Mouse (Mus musculus) MEL (cell line): ENCODE measurements at regions not wholly inside any gene's neighbourhood (a gene's known extent, or its start where the extent isn't known, plus 50 kb on each side); places are given as distances from the start of the nearest gene placed in this dataset.

Experiments used
- DNase-seq: peaks from one replicate; pipeline ENCODE4 v3.0.0; 2011; ENCODE audit warnings: low read depth, low spot score
- H3K27ac ChIP-seq: 2 replicates; pipeline ENCODE4 v1.5.1; 2012; ENCODE audit warnings: low read depth, mild to moderate bottlenecking, control low read depth, low read length, moderate library complexity; ENCODE audit not compliant: control insufficient read depth
- H3K27me3 ChIP-seq, 2 experiments: fragments of 150-350 bp in 1 of 2; sonication (generic) in 1 of 2; 2 replicates each; pipeline ENCODE4 v1.6.1; 2012; ENCODE audit warnings: low read length in 2 of 2, mild to moderate bottlenecking in 2 of 2, improper control_type of control experiment in 1 of 2, moderate library complexity in 1 of 2; ENCODE audit not compliant: insufficient read depth in 2 of 2, control insufficient read depth in 1 of 2
- H3K36me3 ChIP-seq, 2 experiments: 2 replicates each; pipeline ENCODE4 v1.6.1; 2012 to 2014; ENCODE audit warnings: low read length in 2 of 2, improper control_type of control experiment in 1 of 2, inconsistent platforms in 1 of 2, mild to moderate bottlenecking in 1 of 2; ENCODE audit not compliant: insufficient read depth in 2 of 2, control insufficient read depth in 1 of 2
- H3K4me1 ChIP-seq, 2 experiments: fragments of 150-350 bp in 1 of 2; sonication (generic) in 1 of 2; 2 replicates each; pipeline ENCODE4 v1.6.1; 2012; ENCODE audit warnings: low read length in 2 of 2, improper control_type of control experiment in 1 of 2, mild to moderate bottlenecking in 1 of 2; ENCODE audit not compliant: insufficient read depth in 2 of 2, control insufficient read depth in 1 of 2
- H3K4me3 ChIP-seq, 2 experiments: fragments of 150-350 bp in 1 of 2; sonication (generic) in 1 of 2; 2 replicates each; pipeline ENCODE4 v1.5.1; 2012; ENCODE audit warnings: low read depth in 2 of 2, low read length in 2 of 2, mild to moderate bottlenecking in 2 of 2, moderate library complexity in 2 of 2, control low read depth in 1 of 2, improper control_type of control experiment in 1 of 2; ENCODE audit not compliant: control insufficient read depth in 1 of 2, insufficient read depth in 1 of 2
- H3K79me2 ChIP-seq: 2 replicates; pipeline ENCODE4 v1.6.1; 2012; ENCODE audit warnings: mild to moderate bottlenecking, low read length, moderate library complexity; ENCODE audit not compliant: control insufficient read depth, poor library complexity, insufficient read depth
- H3K9ac ChIP-seq: 2 replicates; pipeline ENCODE4 v1.6.1; 2012; ENCODE audit warnings: low read depth, mild to moderate bottlenecking, control low read depth, low read length, moderate library complexity; ENCODE audit not compliant: control insufficient read depth, poor library complexity, severe bottlenecking
- H3K9me3 ChIP-seq: fragments of 150-350 bp; sonication (generic); replicated peaks from 2 replicates; pipeline ENCODE4 v1.6.1; 2012; ENCODE audit warnings: mild to moderate bottlenecking, low read length, improper control_type of control experiment, moderate library complexity; ENCODE audit not compliant: insufficient read depth
- CHD1 ChIP-seq: IDR thresholded peaks from 2 replicates; pipeline ENCODE4 v1.6.1; 2012; ENCODE audit warnings: low read depth, mild to moderate bottlenecking, inconsistent platforms, low read length, improper control_type of control experiment
- CHD2 ChIP-seq: IDR thresholded peaks from 2 replicates; pipeline ENCODE4 v1.6.1; 2011; ENCODE audit warnings: low read length, improper control_type of control experiment
- EP300 ChIP-seq, 2 experiments: IDR thresholded peaks; 2 replicates each; pipeline ENCODE4 v1.6.1; 2011; ENCODE audit warnings: improper control_type of control experiment in 2 of 2, low read length in 2 of 2, low read depth in 1 of 2, mild to moderate bottlenecking in 1 of 2
- ETS1 ChIP-seq: IDR thresholded peaks from 2 replicates; pipeline ENCODE4 v1.6.1; 2012; ENCODE audit warnings: low read depth, mild to moderate bottlenecking, inconsistent platforms, low read length, improper control_type of control experiment, moderate library complexity
- HCFC1 ChIP-seq: IDR thresholded peaks from 2 replicates; pipeline ENCODE4 v1.6.1; 2012; ENCODE audit warnings: low read depth, mild to moderate bottlenecking, inconsistent platforms, low read length, improper control_type of control experiment, moderate library complexity
- MAFK ChIP-seq: IDR thresholded peaks from 2 replicates; pipeline ENCODE4 v1.6.1; 2011; ENCODE audit warnings: low read depth, mild to moderate bottlenecking, low read length, improper control_type of control experiment, borderline replicate concordance
- MAX ChIP-seq: IDR thresholded peaks from 2 replicates; pipeline ENCODE4 v1.6.1; 2011; ENCODE audit warnings: low read length, improper control_type of control experiment
- MAZ ChIP-seq: IDR thresholded peaks from 2 replicates; pipeline ENCODE4 v1.6.1; 2012; ENCODE audit warnings: low read depth, mild to moderate bottlenecking, inconsistent platforms, low read length, improper control_type of control experiment
- MYB ChIP-seq: IDR thresholded peaks from 2 replicates; pipeline ENCODE4 v1.6.1; 2011; ENCODE audit warnings: mild to moderate bottlenecking, low read depth, low read length, improper control_type of control experiment
- MYC ChIP-seq: IDR thresholded peaks from 2 replicates; pipeline ENCODE4 v1.6.1; 2011; ENCODE audit warnings: low read depth, mild to moderate bottlenecking, low read length, improper control_type of control experiment, moderate library complexity
- NELFE ChIP-seq: IDR thresholded peaks from 2 replicates; pipeline ENCODE4 v1.6.1; 2011; ENCODE audit warnings: low read depth, low read length, improper control_type of control experiment
- NRF1 ChIP-seq: IDR thresholded peaks from 2 replicates; pipeline ENCODE4 v1.6.1; 2014; ENCODE audit warnings: low read depth, mild to moderate bottlenecking, inconsistent platforms, low read length, improper control_type of control experiment, moderate library complexity; ENCODE audit not compliant: poor library complexity, insufficient read depth, severe bottlenecking
- POLR2A ChIP-seq, 2 experiments: IDR thresholded peaks; 2 replicates each; pipeline ENCODE4 v1.6.1; 2011 to 2012; ENCODE audit warnings: low read length in 2 of 2, mild to moderate bottlenecking in 2 of 2, control low read depth in 1 of 2, improper control_type of control experiment in 1 of 2, low read depth in 1 of 2, moderate library complexity in 1 of 2; ENCODE audit not compliant: control insufficient read depth in 1 of 2, insufficient read depth in 1 of 2, poor library complexity in 1 of 2
- POLR2AphosphoS2 ChIP-seq: IDR thresholded peaks from 2 replicates; pipeline ENCODE4 v1.6.1; 2011; ENCODE audit warnings: low read length, improper control_type of control experiment
- RAD21 ChIP-seq: IDR thresholded peaks from 2 replicates; pipeline ENCODE4 v1.6.1; 2011; ENCODE audit warnings: mild to moderate bottlenecking, low read depth, low read length, improper control_type of control experiment
- TBP ChIP-seq: IDR thresholded peaks from 2 replicates; pipeline ENCODE4 v1.8.0; 2011; ENCODE audit warnings: low read depth, low read length, improper control_type of control experiment
- USF1 ChIP-seq: IDR thresholded peaks from 2 replicates; pipeline ENCODE4 v1.6.1; 2014; ENCODE audit warnings: low read depth, mild to moderate bottlenecking, inconsistent platforms, low read length, improper control_type of control experiment, moderate library complexity
- ZKSCAN1 ChIP-seq: IDR thresholded peaks from 2 replicates; pipeline ENCODE4 v1.6.1; 2012; ENCODE audit warnings: low read depth, mild to moderate bottlenecking, inconsistent platforms, low read length, improper control_type of control experiment, moderate library complexity
- ZNF384 ChIP-seq: IDR thresholded peaks from 2 replicates; pipeline ENCODE4 v1.6.1; 2012; ENCODE audit warnings: low read depth, mild to moderate bottlenecking, inconsistent platforms, low read length, improper control_type of control experiment

DNA sequence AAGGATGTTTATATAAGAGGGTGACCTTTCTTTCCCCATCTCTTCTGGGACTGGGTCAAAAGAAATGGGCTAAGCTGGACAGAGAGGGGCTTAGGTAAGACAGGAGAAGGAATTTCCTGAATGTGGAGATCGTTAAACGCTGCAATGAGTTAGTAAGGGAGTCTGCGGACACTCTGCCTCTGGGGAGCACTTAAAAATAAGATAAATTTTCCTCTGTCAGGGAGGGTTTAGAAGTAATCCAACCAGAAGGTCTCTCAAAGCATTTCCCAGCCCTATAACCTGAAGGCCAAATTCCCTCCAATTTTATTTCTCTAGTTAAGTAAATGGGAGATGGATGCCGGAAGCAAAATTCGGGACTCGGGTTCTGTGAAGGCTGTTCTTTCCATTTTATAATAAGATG is 367.3 kb upstream of the Nfe2l3 start:
- Histone ChIP-seq H3K27ac (no peak overlapping the region), H3K79me2 (no peaks in the 10 kb centered on the region), H3K27me3 (no peaks in the 10 kb centered on the region), H3K4me3 (no peak overlapping the region), H3K9ac (no peak overlapping the region), H3K36me3 (no peaks in the 10 kb centered on the region), H3K9me3 (no peaks in the 10 kb centered on the region), H3K4me1 (no peaks in the 10 kb centered on the region)
- no peak for DNase-seq
- no peak for TF ChIP-seq NELFE
- TF ChIP-seq POLR2A (IDR thresholded peaks at IDR 0.05; ENCODE audit: control insufficient read depth in 1 of 2, insufficient read depth in 1 of 2, low read depth in 1 of 2, low read length in 2 of 2, poor library complexity in 1 of 2), result no peak
- no peak for TF ChIP-seq USF1
- no peak for TF ChIP-seq ETS1

DNA sequence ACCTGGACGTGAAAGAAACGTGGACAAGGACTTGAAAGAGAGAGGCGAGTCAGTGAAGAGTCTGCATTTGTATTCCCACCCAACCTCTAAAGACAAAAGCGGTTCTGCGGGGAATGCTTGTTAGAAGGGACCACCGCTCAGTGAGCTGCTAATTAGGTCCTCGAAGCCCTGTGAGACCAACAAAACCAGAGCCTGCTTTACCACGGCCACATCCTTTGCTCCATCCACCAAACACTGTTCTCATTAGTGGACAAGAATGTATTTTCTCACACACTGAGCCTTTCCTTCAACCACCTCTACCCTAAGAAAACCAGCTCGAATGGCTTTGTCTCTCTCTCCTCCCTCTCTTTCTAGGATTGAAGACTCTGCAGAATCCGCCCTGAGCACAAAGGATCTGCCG is 365.1 kb upstream of the Nfe2l3 start:
- H3K27ac ChIP-seq, result no peak overlapping the region
- no peak overlapping the region for H3K4me3 ChIP-seq
- no peak for DNase-seq
- no peaks in the 10 kb centered on the region for H3K4me1 ChIP-seq
- no peak for TF ChIP-seq ETS1
- TF ChIP-seq, all 39 proteins: peak for 0
- Histone ChIP-seq H3K79me2 (no peaks in the 10 kb centered on the region), H3K27me3 (no peaks in the 10 kb centered on the region), H3K36me3 (no peaks in the 10 kb centered on the region), H3K9ac (no peak overlapping the region), H3K9me3 (no peaks in the 10 kb centered on the region)

DNA sequence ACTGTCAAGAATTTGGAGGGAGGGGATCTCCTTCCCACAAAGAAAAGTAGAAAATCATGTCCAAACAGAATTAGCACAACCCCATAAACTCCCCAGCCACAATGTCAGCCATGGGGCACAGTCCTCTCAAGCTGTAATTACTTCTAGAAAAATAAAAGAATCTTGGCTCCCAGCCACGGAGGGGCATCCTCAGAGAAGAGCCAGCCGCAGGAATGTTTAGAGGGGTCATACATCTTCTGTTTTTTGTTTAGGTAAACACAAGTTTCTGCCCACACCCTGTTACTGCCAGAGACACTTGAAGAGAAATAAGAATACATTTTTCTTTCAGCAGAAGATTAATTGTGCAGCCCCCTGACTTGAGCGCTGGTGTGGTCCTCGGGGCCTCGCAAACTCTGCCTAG is 362.5 kb upstream of the Nfe2l3 start:
- H3K79me2 ChIP-seq, result no peaks in the 10 kb centered on the region
- TF ChIP-seq CHD1, result no peak
- TF ChIP-seq HCFC1, result no peak
- no peak for TF ChIP-seq ZKSCAN1
- no peak for TF ChIP-seq NRF1
- no peak for TF ChIP-seq ZNF384
- no peak for TF ChIP-seq EP300 (IDR thresholded peaks at IDR 0.05; ENCODE audit: low read depth in 1 of 2, low read length in 2 of 2)
- TF ChIP-seq CHD2, result no peak
- no peak for TF ChIP-seq POLR2A (IDR thresholded peaks at IDR 0.05; ENCODE audit: control insufficient read depth in 1 of 2, insufficient read depth in 1 of 2, low read depth in 1 of 2, low read length in 2 of 2, poor library complexity in 1 of 2)
- TF ChIP-seq MAFK, result no peak
- TF ChIP-seq MYB, result no peak
- TF ChIP-seq POLR2AphosphoS2, result no peak
- TF ChIP-seq ETS1, result no peak
- TF ChIP-seq TBP, result no peak
- TF ChIP-seq MAZ, result no peak
- TF ChIP-seq MAX, result no peak
- TF ChIP-seq RAD21, result no peak
- no peak for TF ChIP-seq MYC
- H3K36me3 ChIP-seq, result no peaks in the 10 kb centered on the region
- no peaks in the 10 kb centered on the region for H3K27me3 ChIP-seq
- no peaks in the 10 kb centered on the region for H3K9me3 ChIP-seq
- no peak overlapping the region for H3K4me3 ChIP-seq
- no peak for DNase-seq
- H3K9ac ChIP-seq, result no peak overlapping the region
- no peak overlapping the region for H3K27ac ChIP-seq
- H3K4me1 ChIP-seq, result no peaks in the 10 kb centered on the region
